Mouse (Mus musculus): ENCODE measurements around the gene Xpr1. TPM values are rescaled to one million over a fixed set of nuclear protein-coding genes. Genes with fewer than 3 reads are reported as not detected.
A peak's percentile ranks its signal among the peaks of the same experiment; 100 is the strongest.

Gene Xpr1
- total and polyA plus RNA-seq, 2 experiments from 2014 or later, result 5.0 to 35.8 TPM

DNA sequence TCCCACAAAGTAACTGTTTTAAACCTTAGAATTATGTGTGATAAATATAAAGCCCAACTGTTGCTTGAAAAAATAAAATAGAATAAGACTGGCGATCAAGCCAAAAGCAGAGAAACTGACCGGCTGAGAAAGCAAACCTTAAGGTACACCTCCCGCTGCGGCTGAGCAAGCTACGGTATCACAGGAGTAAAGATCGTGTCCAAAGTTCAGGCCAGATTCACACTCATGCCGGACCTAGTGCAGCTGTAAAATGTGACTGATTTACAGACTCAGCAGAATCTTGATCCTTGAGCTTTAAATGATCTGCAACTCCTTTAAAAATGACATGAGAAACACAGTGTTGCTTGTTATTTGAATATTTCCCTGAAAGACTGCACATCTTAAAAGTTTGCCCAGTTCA lies 4.8 kb upstream of the Xpr1 start:
- DNase-seq (ENCODE audit: low spot score), result no peak
- H3K9ac ChIP-seq (replicated peaks; ENCODE audit: low read depth, low read length), result no peak overlapping the region
- H3K4me2 ChIP-seq (ENCODE audit: low read depth, low read length), result no peak overlapping the region
- TF ChIP-seq CTCF (IDR thresholded peaks at IDR 0.05; ENCODE audit: low read depth) (no peak), EP300 (IDR thresholded peaks at IDR 0.05; ENCODE audit: low read depth) (no peak)
- no peaks in the 10 kb centered on the region for H3K27me3 ChIP-seq (ENCODE audit: control insufficient read depth, insufficient read depth, low read length)
- no peak overlapping the region for H3K4me3 ChIP-seq (ENCODE audit: low read depth, low read length)
- H3K9me3 ChIP-seq (replicated peaks; ENCODE audit: control insufficient read depth, low read length), result no peaks in the 10 kb centered on the region
- peaks cover 5% of the 10 kb centered on the region; the same call in 1 of the 2 replicates for H3K4me1 ChIP-seq (ENCODE audit: control insufficient read depth, insufficient read depth)
- no peak overlapping the region for H3K27ac ChIP-seq (ENCODE audit: low read depth)
- WGBS, result 90% methylated on average over 7 of the region's 7 CpGs
- ATAC-seq (ENCODE audit: insufficient read depth, low read depth), result no peak
- no peaks in the 10 kb centered on the region for H3K36me3 ChIP-seq (replicated peaks; ENCODE audit: control insufficient read depth, insufficient read depth, low read length)

DNA sequence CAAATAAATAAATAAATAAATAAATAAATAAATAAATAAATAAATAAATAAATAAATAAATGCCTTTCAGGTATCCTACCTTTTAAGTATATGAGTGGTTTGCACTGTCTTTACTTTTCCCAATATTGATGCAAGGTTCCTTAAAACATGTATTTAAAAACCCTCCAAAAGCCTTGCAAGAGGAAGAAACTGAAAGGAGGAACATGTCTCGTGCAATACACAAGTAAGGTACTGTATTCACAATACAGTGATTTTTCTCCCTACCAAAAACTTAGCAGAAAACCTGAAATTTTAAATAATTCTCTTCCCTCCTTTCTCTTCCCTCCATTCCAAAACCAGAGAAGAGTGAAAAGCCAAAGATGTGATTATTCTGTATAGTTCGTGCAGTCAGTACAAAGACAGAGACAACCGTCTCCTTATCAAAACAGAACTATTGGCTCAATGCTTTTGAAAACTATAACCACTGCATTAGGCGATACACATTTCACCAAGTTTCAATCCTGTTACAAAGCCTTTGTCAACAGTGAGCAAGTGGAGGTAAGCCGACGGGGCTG lies 991 bp downstream of the Xpr1 start:
- TF ChIP-seq EP300 (IDR thresholded peaks at IDR 0.05; ENCODE audit: low read depth), result no peak
- TF ChIP-seq CTCF (IDR thresholded peaks at IDR 0.05; ENCODE audit: low read depth), result no peak
- no peaks in the 10 kb centered on the region for H3K9me3 ChIP-seq (replicated peaks; ENCODE audit: control insufficient read depth, low read length)
- DNase-seq (ENCODE audit: low spot score) (peak; percentile 30), ATAC-seq (ENCODE audit: insufficient read depth, low read depth) (no peak)
- H3K36me3 ChIP-seq (replicated peaks; ENCODE audit: control insufficient read depth, insufficient read depth, low read length), result no peaks in the 10 kb centered on the region
- H3K9ac ChIP-seq (replicated peaks; ENCODE audit: low read depth, low read length), result peak overlapping the region; percentile 75
- H3K4me2 ChIP-seq (ENCODE audit: low read depth, low read length), result peak overlapping the region; percentile 85
- no peaks in the 10 kb centered on the region for H3K27me3 ChIP-seq (ENCODE audit: control insufficient read depth, insufficient read depth, low read length)
- WGBS, result 3% methylated on average over 6 of the region's 6 CpGs
- peaks cover 5% of the 10 kb centered on the region; the same call in 1 of the 2 replicates for H3K4me1 ChIP-seq (ENCODE audit: control insufficient read depth, insufficient read depth)
- peak overlapping the region; percentile 87 for H3K4me3 ChIP-seq (ENCODE audit: low read depth, low read length)
- H3K27ac ChIP-seq (ENCODE audit: low read depth), result peak overlapping the region; percentile 88

DNA sequence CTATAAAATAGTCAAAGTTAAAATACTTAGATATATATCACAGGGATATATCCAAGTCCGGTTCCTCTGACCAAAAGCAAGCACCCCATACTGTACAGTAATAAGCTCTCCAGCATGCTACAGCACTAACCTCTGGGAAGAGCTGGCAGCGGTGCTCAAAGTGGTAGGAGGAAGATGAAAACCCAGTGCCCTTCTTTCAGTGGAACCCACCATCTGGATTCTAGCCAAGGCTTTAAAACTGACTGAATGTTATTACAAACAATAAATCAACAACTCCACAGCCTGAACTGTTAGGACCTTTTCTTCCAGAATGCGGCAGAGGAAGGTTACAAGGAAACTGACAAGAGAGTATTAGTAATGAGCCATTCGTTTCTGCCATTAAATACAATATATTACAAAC lies 1.8 kb downstream of the Xpr1 start:
- Histone ChIP-seq H3K27me3 (ENCODE audit: control insufficient read depth, insufficient read depth, low read length) (no peaks in the 10 kb centered on the region), H3K9ac (replicated peaks; ENCODE audit: low read depth, low read length) (no peak overlapping the region), H3K4me3 (ENCODE audit: low read depth, low read length) (peak overlapping the region; percentile 23; the same call in 1 of the 2 replicates), H3K4me1 (ENCODE audit: control insufficient read depth, insufficient read depth) (peaks cover 5% of the 10 kb centered on the region; the same call in 1 of the 2 replicates), H3K4me2 (ENCODE audit: low read depth, low read length) (peak overlapping the region; percentile 85; the same call in 1 of the 2 replicates), H3K36me3 (replicated peaks; ENCODE audit: control insufficient read depth, insufficient read depth, low read length) (no peaks in the 10 kb centered on the region), H3K9me3 (replicated peaks; ENCODE audit: control insufficient read depth, low read length) (no peaks in the 10 kb centered on the region), H3K27ac (ENCODE audit: low read depth) (no peak overlapping the region)
- 57% methylated on average over 4 of the region's 4 CpGs for WGBS
- DNase-seq (ENCODE audit: low spot score) (no peak), ATAC-seq (ENCODE audit: insufficient read depth, low read depth) (no peak)
- TF ChIP-seq CTCF (IDR thresholded peaks at IDR 0.05; ENCODE audit: low read depth) (no peak), EP300 (IDR thresholded peaks at IDR 0.05; ENCODE audit: low read depth) (no peak)

DNA sequence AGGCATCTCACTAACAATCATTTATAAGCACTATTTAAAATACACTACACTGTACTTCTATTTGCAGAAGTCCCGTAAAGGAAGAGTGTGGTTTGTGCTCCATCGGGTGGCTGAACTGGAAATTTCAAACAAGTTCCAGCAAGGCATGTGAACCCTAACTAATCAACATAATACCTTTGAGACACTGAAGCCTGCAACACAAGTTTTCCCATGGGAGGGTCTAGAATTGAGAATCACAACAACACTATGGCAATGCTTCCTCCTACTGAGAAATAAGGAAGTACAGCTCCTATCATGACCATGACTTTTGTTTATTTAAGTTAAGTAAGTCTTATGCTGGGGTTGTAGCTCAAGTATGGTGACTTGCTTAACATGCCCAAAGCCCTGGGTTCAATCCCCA lies 4.5 kb downstream of the Xpr1 start:
- peaks cover 3% of the 10 kb centered on the region; the same call in 1 of the 2 replicates for H3K4me1 ChIP-seq (ENCODE audit: control insufficient read depth, insufficient read depth)
- no peak overlapping the region for H3K9ac ChIP-seq (replicated peaks; ENCODE audit: low read depth, low read length)
- H3K4me2 ChIP-seq (ENCODE audit: low read depth, low read length), result no peak overlapping the region
- WGBS, result 78% methylated on average over 2 of the region's 2 CpGs
- DNase-seq (ENCODE audit: low spot score), result no peak
- H3K27ac ChIP-seq (ENCODE audit: low read depth), result no peak overlapping the region
- no peaks in the 10 kb centered on the region for H3K36me3 ChIP-seq (replicated peaks; ENCODE audit: control insufficient read depth, insufficient read depth, low read length)
- H3K9me3 ChIP-seq (replicated peaks; ENCODE audit: control insufficient read depth, low read length), result no peaks in the 10 kb centered on the region
- no peak for TF ChIP-seq CTCF (IDR thresholded peaks at IDR 0.05; ENCODE audit: low read depth)
- TF ChIP-seq EP300 (IDR thresholded peaks at IDR 0.05; ENCODE audit: low read depth), result no peak
- H3K4me3 ChIP-seq (ENCODE audit: low read depth, low read length), result no peak overlapping the region
- no peak for ATAC-seq (ENCODE audit: insufficient read depth, low read depth)
- H3K27me3 ChIP-seq (ENCODE audit: control insufficient read depth, insufficient read depth, low read length), result no peaks in the 10 kb centered on the region

DNA sequence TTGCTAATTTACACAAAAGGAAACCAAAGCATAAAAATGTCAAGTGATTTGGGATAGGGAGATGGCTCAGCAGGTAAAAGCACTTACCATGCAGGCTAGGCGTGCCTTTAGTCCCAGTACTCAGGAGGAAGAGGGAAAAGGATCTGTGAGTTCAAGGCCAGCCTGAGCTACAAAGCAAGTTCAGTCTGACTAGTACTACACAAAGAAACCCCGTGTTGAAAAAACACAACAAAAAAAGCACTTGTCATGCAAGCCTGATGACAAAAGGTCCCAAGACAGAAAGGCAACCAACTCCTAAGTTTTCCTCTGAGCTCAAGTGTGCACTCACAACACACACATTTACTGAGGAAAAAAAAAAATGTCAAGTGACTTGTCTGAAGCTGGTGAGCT lies 8.6 kb downstream of the Xpr1 start:
- TF ChIP-seq CTCF (IDR thresholded peaks at IDR 0.05; ENCODE audit: low read depth), result no peak
- no peak for TF ChIP-seq EP300 (IDR thresholded peaks at IDR 0.05; ENCODE audit: low read depth)
- H3K9ac ChIP-seq (replicated peaks; ENCODE audit: low read depth, low read length), result no peak overlapping the region
- 75% methylated on average over 2 of the region's 2 CpGs for WGBS
- no peak overlapping the region for H3K27ac ChIP-seq (ENCODE audit: low read depth)
- H3K4me1 ChIP-seq (ENCODE audit: control insufficient read depth, insufficient read depth), result no peaks in the 10 kb centered on the region
- ATAC-seq (ENCODE audit: insufficient read depth, low read depth) (no peak), DNase-seq (ENCODE audit: low spot score) (no peak)
- no peaks in the 10 kb centered on the region for H3K36me3 ChIP-seq (replicated peaks; ENCODE audit: control insufficient read depth, insufficient read depth, low read length)
- no peaks in the 10 kb centered on the region for H3K27me3 ChIP-seq (ENCODE audit: control insufficient read depth, insufficient read depth, low read length)
- H3K4me2 ChIP-seq (ENCODE audit: low read depth, low read length), result no peak overlapping the region
- no peak overlapping the region for H3K4me3 ChIP-seq (ENCODE audit: low read depth, low read length)
- H3K9me3 ChIP-seq (replicated peaks; ENCODE audit: control insufficient read depth, low read length), result no peaks in the 10 kb centered on the region

All from heart, postnatal 0 days (tissue).